Mouse (Mus musculus) left cerebral cortex, postnatal 10 days (tissue): ENCODE data around the gene Slc25a25. TPM values are rescaled to one million over a fixed set of nuclear protein-coding genes. Genes with fewer than 3 reads are reported as not detected.

Source experiments
- DNase-seq, 2 experiments: peaks; one replicate each; pipeline ENCODE4 v3.0.0; 2021 to 2022; ENCODE audit warnings: low spot score in 2 of 2, mixed read lengths in 1 of 2; ENCODE audit errors: extremely low spot score in 1 of 2
- intact Hi-C: fragments of 180-260 bp; cut with DNase I; formaldehyde crosslinking; loops from one replicate; pipeline ENCODE4 v1.15.1; 2025
- total RNA-seq, 2 experiments: library from RNA; stranded (reverse); gene quantifications; 2 replicates each; pipeline ENCODE4 v1.2.3; 2021

Gene Slc25a25
- total RNA-seq, 2 experiments from 2014 or later: 48.9 to 51.3 TPM

DNA sequence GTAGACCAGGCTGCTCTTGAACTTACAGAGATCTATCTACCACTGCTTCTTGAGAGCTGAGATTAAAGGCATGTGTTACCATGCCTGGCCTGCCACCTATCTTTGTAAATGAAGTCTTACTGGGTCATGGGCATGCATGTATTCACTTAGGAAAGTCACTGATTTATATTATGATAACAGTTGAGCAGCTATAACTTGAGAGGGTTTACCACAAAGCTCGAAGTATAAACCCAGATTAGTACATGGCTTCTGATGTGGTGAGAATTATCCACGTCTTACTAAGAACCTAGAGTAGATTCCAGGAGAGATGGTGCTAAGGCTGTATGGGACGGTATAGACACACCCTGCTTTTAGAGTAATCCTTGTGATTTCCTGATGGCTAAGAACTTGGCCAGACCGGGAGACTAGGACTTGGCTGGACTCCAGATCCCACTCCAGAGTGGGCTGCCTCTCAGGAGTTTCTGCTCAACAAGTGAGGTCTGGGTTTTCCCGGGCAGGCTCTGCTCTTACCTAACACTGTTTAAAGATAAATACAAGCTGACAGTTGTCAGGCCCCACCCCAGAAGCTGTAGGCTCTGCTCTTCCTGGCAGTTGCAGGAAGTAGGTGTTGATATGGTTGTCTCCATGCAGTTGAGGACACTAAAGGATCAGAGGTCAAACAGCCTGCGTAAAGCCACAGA is 13.1 kb upstream of the Slc25a25 start:
- intact Hi-C loops: no loop called here
- DNase-seq: peak in 1 of 2 experiments; percentile 39

GRCm38 (mm10) chr2:32463773-32464172 is 12.5 kb upstream of the Slc25a25 start:
- intact Hi-C loops: no loop called here
- no peak for DNase-seq

GRCm38 (mm10) chr2:32459657-32460056 is 8.4 kb upstream of the Slc25a25 start:
- DNase-seq: no peak
- intact Hi-C loops: no loop called here

- DNase-seq: no peak
- intact Hi-C loops: no loop called here
These were observed 7.1 kb upstream of the Slc25a25 start for GRCm38 (mm10) chr2:32458300-32458699.

GRCm38 (mm10) chr2:32455101-32455500 is 3.9 kb upstream of the Slc25a25 start:
- intact Hi-C loops: no loop called here

GRCm38 (mm10) chr2:32454633-32455032 is 3.4 kb upstream of the Slc25a25 start:
- intact Hi-C loops: no loop called here
- no peak for DNase-seq

More at GRCm38 (mm10) chr2:32455101-32455500, 3.9 kb upstream of the Slc25a25 start:
- DNase-seq: no peak

DNA sequence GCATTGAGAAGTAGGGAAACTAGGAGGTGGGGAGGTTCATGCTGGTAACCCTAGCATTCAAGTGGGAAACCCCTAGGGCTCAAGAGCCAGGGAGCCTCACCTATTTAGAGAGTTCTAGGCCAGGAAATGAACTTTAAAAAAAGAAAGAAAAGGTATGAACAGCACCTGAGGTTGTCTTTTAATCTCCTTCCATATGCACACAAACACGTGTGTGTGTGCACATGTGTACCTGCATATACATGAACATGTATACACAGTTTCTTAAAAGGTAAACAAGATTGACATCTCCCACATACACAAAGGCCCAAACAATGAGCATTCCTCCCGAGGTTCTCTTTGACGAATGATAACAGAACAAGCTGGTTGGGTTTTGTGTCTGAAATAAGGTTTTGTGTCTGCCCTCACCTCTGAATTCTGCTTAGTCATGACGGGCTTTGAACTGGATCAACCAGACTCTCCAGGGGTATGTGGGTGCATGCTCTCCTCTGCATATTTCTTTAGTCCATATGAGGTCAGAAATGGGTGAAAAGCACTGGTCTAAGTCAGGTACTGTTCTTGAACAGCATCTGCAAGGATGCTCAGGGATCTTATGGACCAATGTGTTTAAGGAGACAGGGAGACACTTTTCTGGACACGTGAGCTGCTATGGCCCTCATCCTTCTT is 2.5 kb upstream of the Slc25a25 start:
- intact Hi-C loops: no loop called here
- DNase-seq: no peak

GRCm38 (mm10) chr2:32452441-32452971 is 1.3 kb upstream of the Slc25a25 start:
- intact Hi-C loops: no loop called here

GRCm38 (mm10) chr2:32451870-32452372 is 676 bp upstream of the Slc25a25 start:
- DNase-seq: peak; percentile 98 to 99
- intact Hi-C loops: no loop called here

More at GRCm38 (mm10) chr2:32452441-32452971, 1.3 kb upstream of the Slc25a25 start:
- DNase-seq: peak in 1 of 2 experiments; percentile 59

GRCm38 (mm10) chr2:32449761-32450754 is 1.2 kb downstream of the Slc25a25 start, which contains the start of gene Naif1:
Gene Naif1 (plus strand): TSS chr2:32450457.
- peak in 1 of 2 experiments; percentile 48 for DNase-seq
- intact Hi-C loops: no loop called here

DNA sequence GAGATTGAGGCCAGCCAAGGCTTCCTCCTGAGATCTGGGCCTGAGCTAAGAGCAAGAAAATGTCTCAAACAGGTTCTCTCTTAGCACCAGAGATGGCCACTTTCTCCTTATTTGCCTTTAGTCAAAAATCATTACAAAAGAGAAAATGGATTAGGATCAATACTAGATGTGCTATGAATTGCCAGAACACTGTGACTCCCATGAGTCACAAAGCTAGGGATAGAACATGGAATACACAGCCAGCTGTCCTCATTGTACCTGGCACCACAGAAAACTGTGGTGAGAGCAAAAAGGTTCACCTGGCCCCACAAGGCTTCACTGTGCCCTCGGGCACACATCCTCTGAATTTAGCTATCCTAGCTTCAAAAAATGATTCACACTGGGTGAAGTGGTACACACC is 2.8 kb downstream of the Slc25a25 start:
- intact Hi-C loops: no loop called here
- no peak for DNase-seq

DNA sequence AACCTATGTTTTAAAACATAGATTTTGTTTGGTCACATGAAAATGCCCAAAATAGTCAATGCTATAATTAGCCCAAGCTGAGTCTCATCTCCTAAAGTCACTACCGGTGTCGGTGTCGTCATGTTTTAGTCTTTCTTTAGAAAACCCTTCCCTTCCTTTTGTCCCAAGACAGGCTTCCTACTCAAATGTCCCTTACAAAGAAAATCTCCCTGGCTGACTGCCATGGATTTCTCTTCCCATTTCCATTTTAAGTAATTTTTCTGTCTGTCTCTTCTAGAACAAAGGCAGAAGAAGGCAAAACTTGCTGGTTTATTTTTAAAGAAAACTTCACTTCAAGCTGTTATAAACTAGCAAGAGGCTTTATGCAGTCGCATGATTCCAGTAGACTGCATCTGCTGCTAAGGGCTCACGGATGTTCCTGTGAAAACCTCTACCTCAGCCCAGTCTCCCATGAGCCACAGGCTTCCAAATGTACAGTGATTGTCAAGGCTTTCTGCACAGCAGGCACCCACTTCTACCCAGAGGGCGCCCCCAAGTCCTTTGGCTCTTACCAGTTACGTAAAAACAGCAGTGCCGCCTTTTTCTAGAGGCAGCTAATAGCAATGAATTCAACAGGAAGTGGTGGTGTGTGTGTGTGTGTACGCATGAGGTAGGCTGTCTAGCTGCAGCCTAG is 3.8 kb downstream of the Slc25a25 start:
- no peak for DNase-seq
- intact Hi-C loops: no loop called here

- intact Hi-C loops: no loop called here
- no peak for DNase-seq
These were observed 5.7 kb downstream of the Slc25a25 start for GRCm38 (mm10) chr2:32445535-32445934.

- DNase-seq: no peak
These were observed 9.7 kb downstream of the Slc25a25 start for GRCm38 (mm10) chr2:32441550-32441949.

GRCm38 (mm10) chr2:32440632-32441031 is 10.6 kb downstream of the Slc25a25 start:
- intact Hi-C loops: no loop called here
- DNase-seq: no peak

More at GRCm38 (mm10) chr2:32441550-32441949, 9.7 kb downstream of the Slc25a25 start:
- intact Hi-C loops: no loop called here

DNA sequence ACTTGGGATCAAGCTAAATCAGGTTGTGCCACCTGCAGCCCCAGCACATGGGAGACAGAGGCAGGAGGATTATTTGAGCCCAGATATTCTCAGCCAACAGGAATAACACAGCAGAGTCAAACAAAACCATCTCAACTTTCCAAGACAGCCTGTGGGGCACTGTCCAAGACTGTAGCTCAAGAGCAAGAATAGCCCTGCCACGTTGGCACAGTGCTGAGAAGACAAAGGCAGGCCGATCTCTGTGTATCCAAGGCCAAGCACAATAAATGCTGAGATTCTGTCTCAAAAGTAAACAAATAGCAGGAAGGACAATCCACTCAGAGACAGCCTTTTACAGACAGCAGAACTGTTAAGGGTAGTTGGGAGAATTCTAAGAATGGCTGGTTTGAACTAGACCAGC is 11.1 kb downstream of the Slc25a25 start:
- intact Hi-C loops: no loop called here
- DNase-seq: no peak

GRCm38 (mm10) chr2:32439177-32439576 is 12.1 kb downstream of the Slc25a25 start:
- no peak for DNase-seq
- intact Hi-C loops: no loop called here

DNA sequence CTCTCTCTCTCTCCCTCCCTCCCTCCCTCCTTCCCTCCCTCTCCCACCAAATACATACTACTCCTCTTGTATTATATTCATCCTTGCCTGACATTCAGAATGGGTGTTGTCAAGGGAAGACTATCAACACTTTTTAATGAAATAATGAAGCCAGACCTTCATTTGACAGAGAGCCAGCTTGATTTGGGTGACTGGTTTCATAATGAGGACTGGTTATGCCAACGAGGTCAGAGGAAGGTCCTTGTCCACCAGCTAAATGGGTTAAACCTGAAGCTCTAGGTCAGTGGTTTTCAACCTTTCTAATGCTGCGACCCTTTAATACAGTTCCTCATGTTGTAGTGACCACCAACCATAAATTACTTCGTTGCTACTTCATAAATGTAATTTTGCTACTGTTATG is 12.5 kb downstream of the Slc25a25 start:
- DNase-seq: no peak
- intact Hi-C loops: no loop called here
